Mouse (Mus musculus) gastrocnemius, postnatal 36 days (tissue): ENCODE measurements around the gene Eya4. TPM values are rescaled to one million over a fixed set of nuclear protein-coding genes. Genes with fewer than 3 reads are reported as not detected.

Experiments used
- DNase-seq, 2 experiments: peaks; one replicate each; pipeline ENCODE4 v3.0.0; 2022
- intact Hi-C: fragments of 180-260 bp; cut with DNase I; formaldehyde crosslinking; loops from one replicate; pipeline ENCODE4 v1.15.1; 2025
- long read RNA-seq, 2 experiments: library from polyadenylated mRNA; stranded (forward); transcript quantifications; one replicate each; pipeline ENCODE4 v2.0.0; 2021
- total RNA-seq, 2 experiments: library from RNA; stranded (reverse); gene quantifications; 2 replicates each; pipeline ENCODE4 v1.2.3; 2021

Eya4 gene
- 10 to 100 TPM; 26.3 to 28.1 TPM for total RNA-seq
- long read RNA-seq, experiment 1, partial matches to known transcripts, result 0 of 5 reads
- long read RNA-seq, experiment 1, other reads (novel, unspliced or antisense), result 5 of 5 reads
- long read RNA-seq, experiment 2, partial matches to known transcripts, result 3 of 7 reads
- long read RNA-seq, experiment 2, other reads (novel, unspliced or antisense), result 4 of 7 reads

DNA sequence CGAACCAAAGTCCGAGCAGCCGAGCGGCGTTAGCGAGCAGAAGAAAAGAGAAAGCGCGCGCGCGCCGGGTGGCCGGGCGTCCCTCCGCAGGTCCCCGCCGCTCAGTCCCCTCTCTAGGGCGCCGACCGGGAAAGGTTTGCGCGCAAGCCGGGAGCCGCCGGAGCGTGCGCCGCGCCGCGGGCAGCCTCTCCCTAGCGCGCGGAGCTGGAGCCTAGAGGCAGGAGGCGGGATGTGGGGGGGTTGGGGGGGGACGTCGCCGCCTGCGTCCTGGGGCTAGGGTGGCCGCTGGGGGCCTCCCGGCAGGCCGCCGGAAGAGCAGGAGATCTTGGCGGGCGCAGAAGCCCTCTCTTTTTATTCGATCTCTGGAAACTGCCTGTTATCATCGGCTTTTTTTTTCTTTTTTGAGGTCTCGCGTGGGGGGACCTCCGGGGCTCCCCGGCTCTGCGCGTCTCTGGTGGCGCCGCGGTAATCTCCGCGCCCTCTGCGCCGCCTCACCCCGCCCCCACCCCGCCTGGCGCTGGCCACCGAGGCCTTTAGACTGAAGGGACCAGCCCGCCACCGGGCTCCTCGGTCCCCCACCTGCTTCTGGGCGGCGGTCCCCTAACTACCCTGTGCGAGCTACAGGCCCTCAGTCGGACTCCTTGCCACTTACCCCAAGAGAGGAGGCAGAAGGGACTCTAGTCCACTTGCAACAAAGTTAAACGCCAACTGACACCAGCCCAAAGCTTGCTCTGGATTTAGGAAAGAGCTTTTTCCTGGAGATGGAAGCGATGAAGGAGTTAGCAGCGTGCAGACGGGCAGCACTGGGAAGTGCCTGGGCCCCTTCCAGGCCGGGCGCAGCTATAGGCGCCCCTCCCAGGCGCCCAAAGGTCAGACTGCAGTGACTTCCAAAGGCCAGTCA is at the start of gene Eya4:
Gene Eya4, minus strand, starts transcription at position 776 of the 901 bp plus-strand sequence.
- intact Hi-C loops, result loop anchor here (2.0 kb wide), 1 partner anchor 169 kb away; no protein-coding TSS in a partner anchor
- peak; percentile 29 to 55 for DNase-seq

- intact Hi-C loops, result no loop called here
- no peak for DNase-seq
These were observed 44.8 kb upstream of the Eya4 start for GRCm38 (mm10) chr10:23395399-23395798.

GRCm38 (mm10) chr10:23394556-23395245 is 44.1 kb upstream of the Eya4 start:
- intact Hi-C loops, result loop anchor here (5.0 kb wide), 1 partner anchor 37 kb away; no protein-coding TSS in a partner anchor
- DNase-seq, result peak in 1 of 2 experiments; percentile 16

DNA sequence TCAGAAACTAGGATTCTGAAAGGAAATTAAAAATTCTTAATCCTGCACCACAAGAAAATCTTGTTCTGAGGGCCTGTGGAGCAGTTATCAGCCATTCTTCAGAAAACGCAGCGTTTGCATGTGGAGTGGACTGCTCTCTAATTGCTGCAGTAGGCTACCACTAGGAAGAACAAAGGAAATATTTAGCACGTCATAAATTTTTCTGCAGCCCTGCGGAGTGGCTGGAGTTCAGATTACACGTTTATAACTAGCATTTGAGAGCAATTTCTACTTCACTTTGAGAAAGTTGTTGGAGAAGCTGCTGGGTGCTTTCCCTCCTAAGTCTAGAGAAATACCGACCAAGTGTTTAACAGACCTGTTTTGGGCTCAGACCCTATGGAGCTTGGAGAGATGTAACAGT is 43.6 kb upstream of the Eya4 start:
- no peak for DNase-seq
- intact Hi-C loops, result loop anchor here (5.0 kb wide), 1 partner anchor 37 kb away; no protein-coding TSS in a partner anchor

- DNase-seq, result no peak
- intact Hi-C loops, result no loop called here
These were observed 13.3 kb upstream of the Eya4 start for GRCm38 (mm10) chr10:23363866-23364265.

- intact Hi-C loops, result loop anchor here (2.0 to 5.0 kb wide), 2 partner anchors 169 to 263 kb away; no protein-coding TSS in a partner anchor
- peak in 1 of 2 experiments; percentile 43 for DNase-seq
These were observed 1.1 kb downstream of the Eya4 start for GRCm38 (mm10) chr10:23349392-23350010.

GRCm38 (mm10) chr10:23348893-23349391 is 1.6 kb downstream of the Eya4 start:
- DNase-seq, result peak in 1 of 2 experiments; percentile 21
- intact Hi-C loops, result loop anchor here (5.0 kb wide), 1 partner anchor 263 kb away; no protein-coding TSS in a partner anchor

DNA sequence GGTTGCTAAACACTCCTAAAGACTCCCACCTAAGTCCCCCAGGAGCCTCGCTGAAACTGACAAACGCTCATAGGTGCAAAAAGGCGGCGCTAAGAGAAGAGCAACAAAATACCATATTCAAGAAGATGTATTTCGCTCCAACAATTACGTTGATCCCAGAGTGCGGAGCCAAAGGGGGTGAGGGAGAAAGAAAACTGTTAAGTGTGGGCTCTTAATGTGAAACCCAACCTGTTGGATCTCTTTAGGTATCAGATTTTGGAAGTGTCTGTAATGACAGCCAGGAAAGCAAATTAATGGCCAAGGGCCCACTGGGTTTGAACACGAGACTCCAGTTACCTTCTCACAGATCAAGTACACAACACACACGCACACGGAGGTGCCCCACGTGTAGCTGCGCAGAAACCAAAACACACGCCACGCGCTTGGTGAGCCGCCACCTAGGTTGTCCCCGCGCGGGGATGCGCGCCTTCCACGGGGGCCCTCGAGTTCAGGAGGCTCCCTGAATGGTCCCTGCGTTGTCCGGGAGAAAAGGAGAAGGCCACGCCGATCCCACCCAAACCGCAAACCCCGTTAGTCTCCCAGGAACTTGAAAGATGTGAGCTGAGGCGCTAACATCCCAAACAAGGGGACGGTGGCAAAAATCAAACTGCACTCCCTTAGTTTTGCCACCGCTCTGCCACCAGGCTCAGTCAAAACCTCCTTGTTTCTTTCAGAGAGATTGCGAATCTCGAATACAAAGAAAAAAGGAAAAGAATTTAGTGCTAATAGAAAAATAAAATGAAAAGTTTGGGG is 2.3 kb downstream of the Eya4 start:
- intact Hi-C loops, result loop anchor here (5.0 kb wide), 1 partner anchor 264 kb away; no protein-coding TSS in a partner anchor
- peak in 1 of 2 experiments; percentile 25 for DNase-seq

GRCm38 (mm10) chr10:23337250-23337649 is 13.3 kb downstream of the Eya4 start:
- intact Hi-C loops, result loop anchor here (10.0 kb wide), 1 partner anchor 102 kb away; no protein-coding TSS in a partner anchor
- no peak for DNase-seq

DNA sequence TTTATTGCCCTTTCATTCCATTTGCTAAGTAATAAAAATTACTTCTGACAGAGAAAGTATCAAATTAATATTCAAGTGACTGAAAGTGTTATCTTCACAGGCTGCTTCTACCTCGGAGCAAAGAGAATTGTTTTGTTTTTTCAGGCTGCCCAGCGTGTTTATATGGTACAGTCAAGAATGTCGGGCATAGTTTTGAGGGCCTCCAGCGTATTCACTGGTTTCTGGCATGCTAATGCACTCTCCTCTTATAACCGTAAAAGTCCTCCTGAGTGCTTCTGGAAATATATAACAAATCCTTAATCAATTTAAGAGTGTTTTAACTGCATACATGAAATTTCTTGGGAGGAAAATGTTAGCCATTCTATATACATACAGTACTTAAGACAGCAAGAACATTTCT is 17.8 kb downstream of the Eya4 start:
- DNase-seq, result no peak
- intact Hi-C loops, result loop anchor here (10.0 kb wide), 1 partner anchor 98 kb away; no protein-coding TSS in a partner anchor

DNA sequence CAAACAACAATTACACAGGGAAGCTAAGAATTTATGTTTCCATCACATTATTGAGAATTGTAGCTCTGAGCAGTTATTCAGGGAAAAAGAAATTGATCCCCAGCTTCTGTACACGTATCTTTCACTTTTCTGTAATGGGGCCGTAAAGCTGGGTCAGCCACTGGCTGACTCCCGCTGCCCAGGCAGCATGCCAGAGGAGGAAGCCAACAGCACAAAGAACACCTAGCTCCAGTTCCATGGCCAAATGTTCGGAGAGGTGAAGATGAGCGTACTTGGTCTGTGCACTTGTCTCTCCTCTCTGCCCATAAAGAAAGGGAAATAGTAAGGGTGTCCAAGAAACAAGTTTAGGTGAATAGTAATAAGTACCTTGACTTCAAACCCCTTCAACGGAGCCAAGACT is 22.9 kb downstream of the Eya4 start:
- DNase-seq, result peak in 1 of 2 experiments; percentile 19
- intact Hi-C loops, result no loop called here

- intact Hi-C loops, result no loop called here
- DNase-seq, result no peak
These were observed 28.3 kb downstream of the Eya4 start for GRCm38 (mm10) chr10:23322275-23322674.

GRCm38 (mm10) chr10:23295616-23296015 is 55.0 kb downstream of the Eya4 start:
- DNase-seq, result no peak
- intact Hi-C loops, result no loop called here

GRCm38 (mm10) chr10:23292495-23292894 is 58.1 kb downstream of the Eya4 start:
- intact Hi-C loops, result no loop called here
- no peak for DNase-seq

DNA sequence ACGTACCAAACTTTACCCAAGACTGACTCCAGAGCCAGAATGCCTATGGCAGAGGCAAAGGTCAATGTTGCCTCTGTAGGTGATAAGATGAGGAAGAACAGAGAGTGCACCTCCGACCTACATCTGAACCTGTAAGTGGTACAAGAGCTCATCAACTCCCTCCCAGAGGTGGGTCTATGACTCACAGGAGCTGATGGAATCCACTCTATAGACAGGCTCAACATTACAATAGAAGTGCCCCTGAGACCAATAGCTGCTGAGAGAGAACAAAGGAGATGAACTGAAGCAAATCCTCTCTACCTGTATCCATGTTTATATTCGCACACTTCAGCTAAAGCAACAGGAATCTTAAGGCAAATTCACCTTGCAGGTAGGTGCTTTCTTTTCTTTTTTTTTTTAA is 73.2 kb downstream of the Eya4 start:
- intact Hi-C loops, result no loop called here
- no peak for DNase-seq

DNA sequence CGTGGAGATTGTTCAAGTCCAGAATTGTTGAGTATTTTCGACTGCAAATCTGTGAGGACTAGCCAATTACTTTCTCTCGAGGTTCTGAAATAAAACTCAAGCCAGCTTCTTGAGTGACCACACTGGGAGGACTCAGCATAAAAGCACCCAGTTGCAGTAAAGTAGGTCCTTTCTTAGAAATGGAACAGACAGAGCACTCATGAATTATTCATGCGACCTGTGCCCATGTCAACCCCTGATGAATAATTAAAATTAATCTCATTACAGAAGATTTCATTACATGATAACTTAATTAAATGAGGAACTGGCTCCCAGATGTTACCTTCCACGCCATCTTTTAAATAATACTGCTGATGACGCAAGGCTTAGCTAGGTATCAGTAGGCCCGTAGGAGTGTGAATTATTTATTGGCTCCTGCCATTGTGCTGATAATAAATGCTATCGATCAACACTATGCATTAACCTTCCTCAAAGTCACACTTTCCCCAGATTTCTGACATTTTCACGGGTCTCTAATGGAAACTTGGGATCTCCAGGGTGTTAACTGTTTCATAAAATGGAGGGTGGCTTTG is 79.5 kb downstream of the Eya4 start:
- intact Hi-C loops, result no loop called here
- DNase-seq, result no peak

- DNase-seq, result no peak
- intact Hi-C loops, result no loop called here
These were observed 80.1 kb downstream of the Eya4 start for GRCm38 (mm10) chr10:23270502-23270901.

GRCm38 (mm10) chr10:23252180-23252579 is 98.4 kb downstream of the Eya4 start:
- DNase-seq, result no peak
- intact Hi-C loops, result no loop called here

DNA sequence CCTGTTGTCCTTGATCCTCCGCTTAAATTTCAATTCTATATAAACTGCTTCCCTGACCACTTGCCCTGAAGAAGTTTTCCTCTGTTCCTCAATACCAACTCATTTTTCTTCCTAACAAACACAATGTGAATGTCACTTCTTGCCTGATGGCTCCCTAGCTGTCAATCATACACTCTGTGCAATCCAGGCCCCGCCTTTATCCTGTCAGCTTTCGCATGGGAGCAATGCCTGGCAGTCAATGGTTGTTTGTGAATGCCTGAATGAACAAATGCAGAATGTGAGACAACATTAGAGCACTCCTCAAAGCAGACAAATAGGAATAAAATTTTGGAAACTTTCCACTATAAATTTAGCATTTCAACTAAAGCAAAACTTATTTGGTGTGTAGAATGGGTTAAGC is 104.1 kb downstream of the Eya4 start:
- no peak for DNase-seq

More for the DNA sequence above, 104.1 kb downstream of the Eya4 start:
- intact Hi-C loops, result no loop called here
